ENCODE assay signal across 5 mouse cellular contexts in genomic region chr13:100436556-100437163, GRCm38 (mm10). TPM values are rescaled to one million over a fixed set of nuclear protein-coding genes. Genes with fewer than 3 reads are reported as not detected.
"Had no signal": no experiment of that assay in that cellular context is flagged by ENCODE, and none has a peak within 500 bp of the region (broad histone marks: within the 10 kb centered on the region; RNA-seq: fewer than 3 reads in every experiment).

No protein-coding gene starts in this region.

RNA-seq across cellular contexts. Expression of gene Naip1, which starts 16.0 kb away (rescaled TPM):
- total RNA-seq: gastrocnemius, adult 18-20 months; gastrocnemius, adult 8-10 months; gastrocnemius, postnatal 14 days; gastrocnemius, postnatal 36 days; heart, postnatal 4 days had no signal
